Mouse (Mus musculus) liver, embryonic 13.5 days (tissue): ENCODE results near the gene Ubp1. TPM values are rescaled to one million over a fixed set of nuclear protein-coding genes. Genes with fewer than 3 reads are reported as not detected.
A peak's percentile ranks its signal among the peaks of the same experiment; 100 is the strongest.

Experiments
- ATAC-seq: fragments of 200-750 bp; cut with Nextera tagmentation; 2 replicates; pipeline ENCODE4 v1.8.0; 2017; ENCODE audit warnings: low read depth, mild to moderate bottlenecking, moderate number of reproducible peaks, moderate library complexity
- DNase-seq: peaks from one replicate; pipeline ENCODE4 v3.0.0; 2022
- H3K27ac ChIP-seq: fragments of 300-500 bp; sonication (generic); 2 replicates; pipeline ENCODE4 v1.5.1; 2015; ENCODE audit warnings: moderate library complexity, mild to moderate bottlenecking, inconsistent platforms
- H3K27me3 ChIP-seq: fragments of 300-500 bp; sonication (generic); 2 replicates; pipeline ENCODE4 v1.6.1; 2015; ENCODE audit warnings: mild to moderate bottlenecking, inconsistent platforms
- H3K36me3 ChIP-seq: fragments of 300-500 bp; sonication (generic); 2 replicates; pipeline ENCODE4 v1.6.1; 2015; ENCODE audit warnings: mild to moderate bottlenecking, inconsistent platforms
- H3K4me1 ChIP-seq: fragments of 300-500 bp; sonication (generic); replicated peaks from 2 replicates; pipeline ENCODE4 v1.6.1; 2015; ENCODE audit warnings: inconsistent platforms
- H3K4me2 ChIP-seq: fragments of 300-500 bp; sonication (generic); 2 replicates; pipeline ENCODE4 v1.6.1; 2015; ENCODE audit warnings: inconsistent platforms, mild to moderate bottlenecking, moderate library complexity
- H3K4me3 ChIP-seq: fragments of 300-500 bp; sonication (generic); replicated peaks from 2 replicates; pipeline ENCODE4 v1.5.1; 2015; ENCODE audit warnings: mild to moderate bottlenecking, inconsistent platforms
- H3K9ac ChIP-seq: fragments of 300-500 bp; sonication (generic); 2 replicates; pipeline ENCODE4 v1.6.1; 2015; ENCODE audit warnings: mild to moderate bottlenecking, inconsistent platforms
- H3K9me3 ChIP-seq: fragments of 300-500 bp; sonication (generic); replicated peaks from 2 replicates; pipeline ENCODE4 v1.6.1; 2016; ENCODE audit warnings: inconsistent platforms
- WGBS: fragments of 180-500 bp; shearing (Covaris S2); methylation state at CpG from one replicate; pipeline ENCODE4 v1.1.7; 2015; ENCODE audit not compliant: insufficient replicate concordance; 5-methylcytosine and 5-hydroxymethylcytosine counted together
- polyA plus RNA-seq: library from polyadenylated mRNA; unstranded; fragments of >200 nt; fragmentation: Nextera tagmentation; extraction: Ambion mirVana; gene quantifications from 2 replicates; pipeline ENCODE4 v1.2.1, GENCODE M21; 2015

Ubp1 gene
- polyA plus RNA-seq, 1 experiment from 2014 or later, result 48.4 TPM

- ATAC-seq (no peak), DNase-seq (no peak)
- Histone ChIP-seq H3K4me3 (no peak overlapping the region), H3K27me3 (no peaks in the 10 kb centered on the region), H3K4me1 (peaks cover 29% of the 10 kb centered on the region), H3K27ac (peak overlapping the region; percentile 32; the same call in 1 of the 2 replicates), H3K9me3 (no peaks in the 10 kb centered on the region), H3K36me3 (peaks cover 30% of the 10 kb centered on the region), H3K4me2 (no peak overlapping the region), H3K9ac (no peak overlapping the region)
- WGBS, result 78% methylated on average over 11 of the region's 11 CpGs
These were observed 52.3 kb downstream of the Ubp1 start for GRCm38 (mm10) chr9:113982883-113983670.

- no peak overlapping the region for H3K4me3 ChIP-seq
- no peak for DNase-seq
- H3K9ac ChIP-seq, result no peak overlapping the region
- H3K4me2 ChIP-seq, result no peak overlapping the region
- no peak for ATAC-seq
- peaks cover 15% of the 10 kb centered on the region for H3K4me1 ChIP-seq
- no peaks in the 10 kb centered on the region for H3K27me3 ChIP-seq
- H3K9me3 ChIP-seq, result no peaks in the 10 kb centered on the region
- H3K36me3 ChIP-seq, result 0 out of 2 replicates have a peak, but pooled peaks cover 11% of the 10 kb centered on the region
- no peak overlapping the region for H3K27ac ChIP-seq
- 78% methylated on average over 13 of the region's 13 CpGs for WGBS
These were observed 54.3 kb downstream of the Ubp1 start for GRCm38 (mm10) chr9:113984946-113985620.

- Histone ChIP-seq H3K4me2 (peak overlapping the region; percentile 60), H3K4me1 (peaks cover 11% of the 10 kb centered on the region), H3K27me3 (no peaks in the 10 kb centered on the region), H3K27ac (no peak overlapping the region), H3K9me3 (no peaks in the 10 kb centered on the region), H3K9ac (peak overlapping the region; percentile 40), H3K36me3 (no peaks in the 10 kb centered on the region), H3K4me3 (peak overlapping the region; percentile 36)
- 20% methylated on average over 18 of the region's 18 CpGs for WGBS
- DNase-seq, result peak; percentile 72
- ATAC-seq, result peak; percentile 80
These were observed 60.0 kb downstream of the Ubp1 start for GRCm38 (mm10) chr9:113990547-113991248.

GRCm38 (mm10) chr9:113992810-113993209 lies 62.1 kb downstream of the Ubp1 start:
- Histone ChIP-seq H3K27ac (no peak overlapping the region), H3K9ac (no peak overlapping the region), H3K4me1 (peaks cover 11% of the 10 kb centered on the region), H3K4me3 (no peak overlapping the region), H3K9me3 (no peaks in the 10 kb centered on the region), H3K4me2 (no peak overlapping the region), H3K36me3 (no peaks in the 10 kb centered on the region), H3K27me3 (no peaks in the 10 kb centered on the region)
- ATAC-seq (no peak), DNase-seq (no peak)
- WGBS, result 77% methylated on average over 7 of the region's 7 CpGs

- H3K4me2 ChIP-seq, result no peak overlapping the region
- 0 out of 2 replicates have a peak, but pooled peaks cover 2% of the 10 kb centered on the region for H3K9me3 ChIP-seq
- no peak for ATAC-seq
- H3K36me3 ChIP-seq, result no peaks in the 10 kb centered on the region
- H3K27ac ChIP-seq, result no peak overlapping the region
- no peak overlapping the region for H3K4me3 ChIP-seq
- H3K9ac ChIP-seq, result no peak overlapping the region
- H3K4me1 ChIP-seq, result no peaks in the 10 kb centered on the region
- DNase-seq, result no peak
- H3K27me3 ChIP-seq, result no peaks in the 10 kb centered on the region
- WGBS, result 33% methylated on average over 2 of the region's 2 CpGs
These were observed 67.6 kb downstream of the Ubp1 start for GRCm38 (mm10) chr9:113998311-113998710.

- 60% methylated on average over 9 of the region's 9 CpGs for WGBS
- Histone ChIP-seq H3K9me3 (peaks cover 12% of the 10 kb centered on the region), H3K36me3 (no peaks in the 10 kb centered on the region), H3K4me3 (no peak overlapping the region), H3K27me3 (no peaks in the 10 kb centered on the region), H3K9ac (no peak overlapping the region), H3K27ac (no peak overlapping the region), H3K4me1 (0 out of 2 replicates have a peak, but pooled peaks cover 3% of the 10 kb centered on the region), H3K4me2 (no peak overlapping the region)
- ATAC-seq (peak; percentile 50; the same call in 1 of the 2 replicates), DNase-seq (no peak)
These were observed 76.1 kb downstream of the Ubp1 start for GRCm38 (mm10) chr9:114006801-114007200.

- WGBS, result 73% methylated on average over 9 of the region's 9 CpGs
These were observed 77.2 kb downstream of the Ubp1 start for GRCm38 (mm10) chr9:114007850-114008350.

GRCm38 (mm10) chr9:114009526-114009925 lies 78.8 kb downstream of the Ubp1 start:
- H3K9ac ChIP-seq, result no peak overlapping the region
- H3K27ac ChIP-seq, result no peak overlapping the region
- ATAC-seq (no peak), DNase-seq (no peak)
- H3K9me3 ChIP-seq, result peaks cover 9% of the 10 kb centered on the region
- no peak overlapping the region for H3K4me2 ChIP-seq
- H3K4me1 ChIP-seq, result peaks cover 9% of the 10 kb centered on the region
- H3K27me3 ChIP-seq, result no peaks in the 10 kb centered on the region
- WGBS, result 46% methylated on average over 5 of the region's 5 CpGs
- H3K36me3 ChIP-seq, result 0 out of 2 replicates have a peak, but pooled peaks cover 3% of the 10 kb centered on the region
- H3K4me3 ChIP-seq, result no peak overlapping the region

More at GRCm38 (mm10) chr9:114007850-114008350, 77.2 kb downstream of the Ubp1 start:
- no peak overlapping the region for H3K4me3 ChIP-seq
- H3K4me2 ChIP-seq, result no peak overlapping the region
- ATAC-seq (no peak), DNase-seq (no peak)
- no peak overlapping the region for H3K9ac ChIP-seq
- peaks cover 9% of the 10 kb centered on the region for H3K9me3 ChIP-seq
- no peak overlapping the region for H3K27ac ChIP-seq
- no peaks in the 10 kb centered on the region for H3K36me3 ChIP-seq
- H3K27me3 ChIP-seq, result no peaks in the 10 kb centered on the region
- 0 out of 2 replicates have a peak, but pooled peaks cover 3% of the 10 kb centered on the region for H3K4me1 ChIP-seq

- H3K9me3 ChIP-seq, result peaks cover 9% of the 10 kb centered on the region
- 46% methylated on average over 18 of the region's 18 CpGs for WGBS
- no peaks in the 10 kb centered on the region for H3K27me3 ChIP-seq
- ATAC-seq (no peak), DNase-seq (peak; percentile 33)
- no peak overlapping the region for H3K9ac ChIP-seq
- H3K4me1 ChIP-seq, result peaks cover 9% of the 10 kb centered on the region
- H3K27ac ChIP-seq, result no peak overlapping the region
- H3K4me3 ChIP-seq, result no peak overlapping the region
- no peak overlapping the region for H3K4me2 ChIP-seq
- 0 out of 2 replicates have a peak, but pooled peaks cover 3% of the 10 kb centered on the region for H3K36me3 ChIP-seq
These were observed 80.5 kb downstream of the Ubp1 start for GRCm38 (mm10) chr9:114011203-114011602.

- no peak overlapping the region for H3K4me3 ChIP-seq
- no peak overlapping the region for H3K9ac ChIP-seq
- ATAC-seq, result peak; percentile 53
- no peak overlapping the region for H3K27ac ChIP-seq
- 10% methylated on average over 1 of the region's 1 CpGs for WGBS
- H3K27me3 ChIP-seq, result no peaks in the 10 kb centered on the region
- peaks cover 9% of the 10 kb centered on the region for H3K9me3 ChIP-seq
- no peak overlapping the region for H3K4me2 ChIP-seq
- H3K36me3 ChIP-seq, result 0 out of 2 replicates have a peak, but pooled peaks cover 3% of the 10 kb centered on the region
- H3K4me1 ChIP-seq, result peaks cover 14% of the 10 kb centered on the region
- DNase-seq, result no peak
These were observed 83.3 kb downstream of the Ubp1 start for GRCm38 (mm10) chr9:114014034-114014433.

GRCm38 (mm10) chr9:114015724-114016123 lies 85.0 kb downstream of the Ubp1 start:
- Histone ChIP-seq H3K9me3 (peaks cover 5% of the 10 kb centered on the region), H3K36me3 (0 out of 2 replicates have a peak, but pooled peaks cover 3% of the 10 kb centered on the region), H3K27me3 (no peaks in the 10 kb centered on the region), H3K9ac (no peak overlapping the region), H3K27ac (no peak overlapping the region), H3K4me2 (no peak overlapping the region), H3K4me3 (no peak overlapping the region), H3K4me1 (peaks cover 14% of the 10 kb centered on the region)
- peak; percentile 11 for DNase-seq
- WGBS, result 71% methylated on average over 4 of the region's 4 CpGs
- ATAC-seq, result no peak
